Mouse (Mus musculus): Measurements from ENCODE around the gene Cers6. TPM values are rescaled to one million over a fixed set of nuclear protein-coding genes. Genes with fewer than 3 reads are reported as not detected.

Gene Cers6
- polyA plus RNA-seq, 1 experiment from 2014 or later: 88.4 TPM

- Histone ChIP-seq H3K9me3 (ENCODE audit: control insufficient read depth, low read length) (0 out of 2 replicates have a peak, but pooled peaks cover 7% of the 10 kb centered on the region), H3K27me3 (ENCODE audit: control insufficient read depth, insufficient read depth, low read length) (no peaks in the 10 kb centered on the region), H3K4me1 (ENCODE audit: control insufficient read depth, insufficient read depth, low read length) (no peaks in the 10 kb centered on the region), H3K4me3 (replicated peaks; ENCODE audit: low read depth, low read length) (no peak overlapping the region), H3K36me3 (ENCODE audit: control insufficient read depth, insufficient read depth, low read length) (no peaks in the 10 kb centered on the region), H3K27ac (replicated peaks; ENCODE audit: low read depth, low read length) (no peak overlapping the region), H3K9ac (replicated peaks; ENCODE audit: low read length) (no peak overlapping the region), H3K4me2 (ENCODE audit: low read length) (no peak overlapping the region)
- 95% methylated on average over 1 of the region's 1 CpGs for WGBS
- DNase-seq: no peak
- no peak for ATAC-seq (ENCODE audit: low FRiP score, low TSS enrichment)
Observed at GRCm38 (mm10) chr2:69118994-69119393, 257.8 kb downstream of the Cers6 start.

DNA sequence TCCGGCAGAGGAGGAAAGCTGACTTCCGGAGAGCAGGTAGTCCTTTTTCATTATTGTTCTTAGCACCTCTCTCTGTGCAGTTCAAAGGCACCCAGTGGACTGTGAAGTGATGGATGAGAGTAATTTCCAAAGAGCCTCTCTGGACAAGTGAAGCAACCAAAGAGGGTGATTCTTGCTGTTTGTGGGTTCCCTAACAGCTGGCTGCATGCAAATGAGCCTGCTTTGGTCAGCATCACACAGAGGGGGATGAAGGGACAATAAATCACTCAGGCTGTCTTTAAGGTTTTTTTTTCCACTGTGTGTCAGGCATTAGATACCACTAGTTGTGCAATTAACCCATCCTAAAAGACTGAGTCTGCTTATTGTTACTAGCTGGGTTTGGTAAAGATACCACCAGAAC is 258.5 kb downstream of the Cers6 start:
- H3K9me3 ChIP-seq (ENCODE audit: control insufficient read depth, low read length): 0 out of 2 replicates have a peak, but pooled peaks cover 7% of the 10 kb centered on the region
- H3K4me1 ChIP-seq (ENCODE audit: control insufficient read depth, insufficient read depth, low read length): no peaks in the 10 kb centered on the region
- H3K4me3 ChIP-seq (replicated peaks; ENCODE audit: low read depth, low read length): no peak overlapping the region
- DNase-seq: no peak
- no peak overlapping the region for H3K4me2 ChIP-seq (ENCODE audit: low read length)
- no peak overlapping the region for H3K9ac ChIP-seq (replicated peaks; ENCODE audit: low read length)
- H3K27me3 ChIP-seq (ENCODE audit: control insufficient read depth, insufficient read depth, low read length): no peaks in the 10 kb centered on the region
- H3K27ac ChIP-seq (replicated peaks; ENCODE audit: low read depth, low read length): no peak overlapping the region
- WGBS: 61% methylated on average over 2 of the region's 2 CpGs
- ATAC-seq (ENCODE audit: low FRiP score, low TSS enrichment): no peak
- H3K36me3 ChIP-seq (ENCODE audit: control insufficient read depth, insufficient read depth, low read length): no peaks in the 10 kb centered on the region

DNA sequence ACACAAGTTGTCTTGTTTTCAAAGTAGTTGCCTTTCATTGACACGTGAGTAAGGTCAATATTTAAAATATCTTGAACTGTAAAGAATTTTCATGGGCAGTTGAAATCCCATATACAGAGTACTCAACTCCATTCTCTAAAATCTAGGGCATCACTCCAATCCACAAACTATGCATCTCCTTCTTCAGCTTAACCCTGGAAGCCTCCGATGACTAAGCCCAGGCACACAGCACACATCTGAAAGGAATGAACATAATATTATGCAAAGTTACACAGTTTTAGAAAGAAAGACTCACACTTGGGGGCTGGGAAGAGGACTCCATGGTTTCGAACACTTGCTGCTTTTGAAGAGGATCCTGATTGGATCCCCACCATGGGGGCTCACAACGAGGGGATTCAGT is 260.4 kb downstream of the Cers6 start:
- no peaks in the 10 kb centered on the region for H3K9me3 ChIP-seq (ENCODE audit: control insufficient read depth, low read length)
- H3K4me3 ChIP-seq (replicated peaks; ENCODE audit: low read depth, low read length): no peak overlapping the region
- H3K9ac ChIP-seq (replicated peaks; ENCODE audit: low read length): no peak overlapping the region
- H3K27ac ChIP-seq (replicated peaks; ENCODE audit: low read depth, low read length): no peak overlapping the region
- WGBS: 83% methylated on average over 4 of the region's 4 CpGs
- H3K36me3 ChIP-seq (ENCODE audit: control insufficient read depth, insufficient read depth, low read length): no peaks in the 10 kb centered on the region
- no peak for DNase-seq
- H3K4me2 ChIP-seq (ENCODE audit: low read length): no peak overlapping the region
- no peaks in the 10 kb centered on the region for H3K27me3 ChIP-seq (ENCODE audit: control insufficient read depth, insufficient read depth, low read length)
- no peaks in the 10 kb centered on the region for H3K4me1 ChIP-seq (ENCODE audit: control insufficient read depth, insufficient read depth, low read length)
- ATAC-seq (ENCODE audit: low FRiP score, low TSS enrichment): no peak

GRCm38 (mm10) chr2:69125425-69125824 is 264.2 kb downstream of the Cers6 start:
- Histone ChIP-seq H3K27ac (replicated peaks; ENCODE audit: low read depth, low read length) (no peak overlapping the region), H3K9ac (replicated peaks; ENCODE audit: low read length) (no peak overlapping the region), H3K4me2 (ENCODE audit: low read length) (no peak overlapping the region), H3K36me3 (ENCODE audit: control insufficient read depth, insufficient read depth, low read length) (no peaks in the 10 kb centered on the region), H3K4me1 (ENCODE audit: control insufficient read depth, insufficient read depth, low read length) (peaks cover 9% of the 10 kb centered on the region), H3K27me3 (ENCODE audit: control insufficient read depth, insufficient read depth, low read length) (no peaks in the 10 kb centered on the region), H3K9me3 (ENCODE audit: control insufficient read depth, low read length) (no peaks in the 10 kb centered on the region), H3K4me3 (replicated peaks; ENCODE audit: low read depth, low read length) (no peak overlapping the region)
- DNase-seq (peak; percentile 61), ATAC-seq (ENCODE audit: low FRiP score, low TSS enrichment) (no peak)
- 35% methylated on average over 3 of the region's 3 CpGs for WGBS

GRCm38 (mm10) chr2:69128321-69128720 is 267.1 kb downstream of the Cers6 start:
- DNase-seq (no peak), ATAC-seq (ENCODE audit: low FRiP score, low TSS enrichment) (no peak)
- Histone ChIP-seq H3K4me2 (ENCODE audit: low read length) (no peak overlapping the region), H3K9me3 (ENCODE audit: control insufficient read depth, low read length) (no peaks in the 10 kb centered on the region), H3K27ac (replicated peaks; ENCODE audit: low read depth, low read length) (no peak overlapping the region), H3K36me3 (ENCODE audit: control insufficient read depth, insufficient read depth, low read length) (no peaks in the 10 kb centered on the region), H3K4me3 (replicated peaks; ENCODE audit: low read depth, low read length) (no peak overlapping the region), H3K9ac (replicated peaks; ENCODE audit: low read length) (no peak overlapping the region), H3K27me3 (ENCODE audit: control insufficient read depth, insufficient read depth, low read length) (no peaks in the 10 kb centered on the region), H3K4me1 (ENCODE audit: control insufficient read depth, insufficient read depth, low read length) (peaks cover 9% of the 10 kb centered on the region)
- 80% methylated on average over 7 of the region's 7 CpGs for WGBS

DNA sequence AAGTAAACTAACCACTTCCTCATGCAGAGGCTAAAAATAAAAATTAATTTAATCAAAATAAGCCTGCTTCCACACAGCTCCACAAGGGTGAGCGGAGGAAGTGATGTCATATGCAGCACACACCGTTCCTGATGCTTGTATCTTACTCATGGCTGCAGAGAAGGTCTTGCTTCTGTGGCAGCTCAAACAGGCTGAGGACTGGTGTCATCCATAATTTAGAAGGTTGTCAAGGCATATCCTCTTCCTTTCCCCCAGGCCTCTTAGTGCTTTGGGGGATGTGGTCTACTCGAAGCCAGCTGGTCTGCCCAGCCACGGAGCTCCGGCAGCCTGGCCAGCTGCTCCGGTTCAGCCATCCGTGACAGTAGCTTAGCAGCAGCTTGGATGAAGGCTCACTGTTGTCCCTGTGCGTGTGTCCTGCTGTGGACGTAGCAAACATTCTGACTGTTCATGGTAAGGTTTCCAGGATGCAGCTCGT is 267.7 kb downstream of the Cers6 start:
- peaks cover 9% of the 10 kb centered on the region for H3K4me1 ChIP-seq (ENCODE audit: control insufficient read depth, insufficient read depth, low read length)

DNA sequence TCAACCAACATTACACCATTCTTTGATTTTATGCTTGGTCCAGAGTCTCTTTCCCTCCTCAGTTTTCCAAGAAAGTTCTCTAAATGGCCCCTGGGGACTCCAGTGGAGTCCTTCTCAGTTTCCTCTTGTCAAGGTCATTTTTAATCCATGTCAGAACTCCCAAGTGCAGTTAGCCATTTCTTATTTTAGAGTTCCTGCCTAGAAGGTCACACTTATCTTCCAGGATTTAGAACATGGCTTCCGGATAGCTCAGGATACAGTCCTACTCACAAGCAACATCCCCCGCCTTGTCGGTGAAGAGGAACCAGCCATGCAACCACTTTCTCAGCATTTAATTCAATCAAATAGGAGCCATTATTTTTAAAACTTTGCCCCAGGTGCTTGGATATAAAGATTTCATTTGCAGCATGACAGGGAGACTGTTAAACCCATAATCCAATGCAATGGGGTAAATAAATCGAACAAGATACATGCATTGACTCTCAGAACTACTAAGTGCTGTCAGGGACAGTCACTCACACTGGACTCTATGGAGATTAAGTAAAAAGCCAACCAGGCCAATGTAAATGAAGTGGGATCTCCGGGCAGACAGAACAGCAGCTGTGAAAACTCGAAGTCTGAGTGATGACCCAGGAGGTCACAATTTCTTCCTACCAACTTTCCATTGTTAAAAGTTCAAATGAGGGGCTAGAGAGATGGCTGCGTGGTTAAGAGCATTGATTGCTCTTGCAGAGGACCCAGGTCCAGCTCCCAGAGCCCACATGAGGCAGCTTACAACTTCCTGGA is 268.4 kb downstream of the Cers6 start:
- WGBS: 53% methylated on average over 7 of the region's 7 CpGs
- DNase-seq (no peak), ATAC-seq (ENCODE audit: low FRiP score, low TSS enrichment) (no peak)
- Histone ChIP-seq H3K4me2 (ENCODE audit: low read length) (peak overlapping the region; percentile 35; the same call in 1 of the 2 replicates), H3K9ac (replicated peaks; ENCODE audit: low read length) (no peak overlapping the region), H3K27me3 (ENCODE audit: control insufficient read depth, insufficient read depth, low read length) (no peaks in the 10 kb centered on the region), H3K27ac (replicated peaks; ENCODE audit: low read depth, low read length) (0 out of 2 replicates have a peak overlapping the region, but pooled peaks have one; percentile 37), H3K9me3 (ENCODE audit: control insufficient read depth, low read length) (no peaks in the 10 kb centered on the region), H3K4me3 (replicated peaks; ENCODE audit: low read depth, low read length) (no peak overlapping the region), H3K4me1 (ENCODE audit: control insufficient read depth, insufficient read depth, low read length) (peaks cover 9% of the 10 kb centered on the region), H3K36me3 (ENCODE audit: control insufficient read depth, insufficient read depth, low read length) (no peaks in the 10 kb centered on the region)

More for the DNA sequence above, 267.7 kb downstream of the Cers6 start:
- DNase-seq: peak; percentile 51
- 21% methylated on average over 10 of the region's 10 CpGs for WGBS
- ATAC-seq (ENCODE audit: low FRiP score, low TSS enrichment): peak; percentile 73; the same call in 1 of the 2 replicates
- Histone ChIP-seq H3K4me3 (replicated peaks; ENCODE audit: low read depth, low read length) (no peak overlapping the region), H3K9ac (replicated peaks; ENCODE audit: low read length) (no peak overlapping the region), H3K4me2 (ENCODE audit: low read length) (peak overlapping the region; percentile 35), H3K36me3 (ENCODE audit: control insufficient read depth, insufficient read depth, low read length) (no peaks in the 10 kb centered on the region), H3K27ac (replicated peaks; ENCODE audit: low read depth, low read length) (0 out of 2 replicates have a peak overlapping the region, but pooled peaks have one; percentile 37), H3K27me3 (ENCODE audit: control insufficient read depth, insufficient read depth, low read length) (no peaks in the 10 kb centered on the region), H3K9me3 (ENCODE audit: control insufficient read depth, low read length) (no peaks in the 10 kb centered on the region)

DNA sequence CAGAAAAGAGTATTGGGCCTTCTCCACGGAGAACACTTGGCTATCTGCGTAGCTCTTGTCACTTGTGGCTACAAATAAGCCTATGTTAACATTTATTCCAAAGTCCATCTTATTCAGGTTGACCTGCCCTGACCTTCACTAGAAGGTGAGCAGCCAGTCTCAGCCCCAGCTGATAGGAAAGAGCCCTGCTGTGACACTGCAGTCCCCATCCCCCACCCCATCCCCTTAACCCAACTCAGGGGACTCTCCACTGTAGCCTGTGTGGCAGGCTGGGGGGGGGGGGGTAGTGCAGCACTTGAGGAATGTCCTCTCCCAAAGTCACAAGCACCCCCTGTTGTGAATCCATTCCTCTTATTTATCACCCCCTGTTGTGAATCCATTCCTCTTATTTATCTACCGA is 270.8 kb downstream of the Cers6 start:
- H3K4me1 ChIP-seq (ENCODE audit: control insufficient read depth, insufficient read depth, low read length): peaks cover 9% of the 10 kb centered on the region
- no peak overlapping the region for H3K9ac ChIP-seq (replicated peaks; ENCODE audit: low read length)
- no peak overlapping the region for H3K27ac ChIP-seq (replicated peaks; ENCODE audit: low read depth, low read length)
- H3K9me3 ChIP-seq (ENCODE audit: control insufficient read depth, low read length): no peaks in the 10 kb centered on the region
- no peaks in the 10 kb centered on the region for H3K27me3 ChIP-seq (ENCODE audit: control insufficient read depth, insufficient read depth, low read length)
- WGBS: 66% methylated on average over 3 of the region's 3 CpGs
- no peak overlapping the region for H3K4me2 ChIP-seq (ENCODE audit: low read length)
- H3K4me3 ChIP-seq (replicated peaks; ENCODE audit: low read depth, low read length): no peak overlapping the region
- ATAC-seq (ENCODE audit: low FRiP score, low TSS enrichment): no peak
- no peaks in the 10 kb centered on the region for H3K36me3 ChIP-seq (ENCODE audit: control insufficient read depth, insufficient read depth, low read length)
- no peak for DNase-seq

GRCm38 (mm10) chr2:69132488-69133040 is 271.3 kb downstream of the Cers6 start:
- H3K36me3 ChIP-seq (ENCODE audit: control insufficient read depth, insufficient read depth, low read length): no peaks in the 10 kb centered on the region
- 27% methylated on average over 5 of the region's 5 CpGs for WGBS
- no peaks in the 10 kb centered on the region for H3K27me3 ChIP-seq (ENCODE audit: control insufficient read depth, insufficient read depth, low read length)
- no peaks in the 10 kb centered on the region for H3K9me3 ChIP-seq (ENCODE audit: control insufficient read depth, low read length)
- DNase-seq (no peak), ATAC-seq (ENCODE audit: low FRiP score, low TSS enrichment) (no peak)
- H3K4me3 ChIP-seq (replicated peaks; ENCODE audit: low read depth, low read length): no peak overlapping the region
- H3K27ac ChIP-seq (replicated peaks; ENCODE audit: low read depth, low read length): no peak overlapping the region
- H3K9ac ChIP-seq (replicated peaks; ENCODE audit: low read length): no peak overlapping the region
- peaks cover 9% of the 10 kb centered on the region for H3K4me1 ChIP-seq (ENCODE audit: control insufficient read depth, insufficient read depth, low read length)
- no peak overlapping the region for H3K4me2 ChIP-seq (ENCODE audit: low read length)
